Mouse (Mus musculus) midbrain, embryonic 12.5 days (tissue): ENCODE measurements around the gene Pdia6. TPM values are rescaled to one million over a fixed set of nuclear protein-coding genes. Genes with fewer than 3 reads are reported as not detected.
A peak's percentile ranks its signal among the peaks of the same experiment; 100 is the strongest.

Experiments
- ATAC-seq: fragments of 200-750 bp; cut with Nextera tagmentation; 2 replicates; pipeline ENCODE4 v1.8.0; 2017; ENCODE audit warnings: low read depth, moderate TSS enrichment, moderate library complexity; ENCODE audit not compliant: low FRiP score
- H3K27ac ChIP-seq: fragments of 300-500 bp; sonication (generic); replicated peaks from 2 replicates; pipeline ENCODE4 v1.5.1; 2016; ENCODE audit warnings: mild to moderate bottlenecking
- H3K27me3 ChIP-seq: fragments of 300-500 bp; sonication (generic); 2 replicates; pipeline ENCODE4 v1.6.1; 2016; ENCODE audit warnings: mild to moderate bottlenecking
- H3K36me3 ChIP-seq: fragments of 300-500 bp; sonication (generic); 2 replicates; pipeline ENCODE4 v1.6.1; 2016
- H3K4me1 ChIP-seq: fragments of 300-500 bp; sonication (generic); 2 replicates; pipeline ENCODE4 v1.6.1; 2016
- H3K4me2 ChIP-seq: fragments of 300-500 bp; sonication (generic); replicated peaks from 2 replicates; pipeline ENCODE4 v1.6.1; 2016; ENCODE audit warnings: mild to moderate bottlenecking, moderate library complexity
- H3K4me3 ChIP-seq: fragments of 300-500 bp; sonication (generic); 2 replicates; pipeline ENCODE4 v1.5.1; 2016; ENCODE audit warnings: mild to moderate bottlenecking
- H3K9ac ChIP-seq: fragments of 300-500 bp; sonication (generic); replicated peaks from 2 replicates; pipeline ENCODE4 v1.6.1; 2016; ENCODE audit warnings: mild to moderate bottlenecking, moderate library complexity
- H3K9me3 ChIP-seq: fragments of 300-500 bp; sonication (generic); 2 replicates; pipeline ENCODE4 v1.6.1; 2016; ENCODE audit warnings: mild to moderate bottlenecking
- WGBS: fragments of 180-500 bp; shearing (Covaris S2); methylation state at CpG from one replicate; pipeline ENCODE4 v1.1.7; 2016; 5-methylcytosine and 5-hydroxymethylcytosine counted together
- polyA plus RNA-seq: library from polyadenylated mRNA; unstranded; fragments of >200 nt; fragmentation: Nextera tagmentation; extraction: Ambion mirVana; gene quantifications from 2 replicates; pipeline ENCODE4 v1.2.1, GENCODE M21; 2016

Pdia6 gene
- polyA plus RNA-seq, 1 experiment from 2014 or later, result 443 TPM

DNA sequence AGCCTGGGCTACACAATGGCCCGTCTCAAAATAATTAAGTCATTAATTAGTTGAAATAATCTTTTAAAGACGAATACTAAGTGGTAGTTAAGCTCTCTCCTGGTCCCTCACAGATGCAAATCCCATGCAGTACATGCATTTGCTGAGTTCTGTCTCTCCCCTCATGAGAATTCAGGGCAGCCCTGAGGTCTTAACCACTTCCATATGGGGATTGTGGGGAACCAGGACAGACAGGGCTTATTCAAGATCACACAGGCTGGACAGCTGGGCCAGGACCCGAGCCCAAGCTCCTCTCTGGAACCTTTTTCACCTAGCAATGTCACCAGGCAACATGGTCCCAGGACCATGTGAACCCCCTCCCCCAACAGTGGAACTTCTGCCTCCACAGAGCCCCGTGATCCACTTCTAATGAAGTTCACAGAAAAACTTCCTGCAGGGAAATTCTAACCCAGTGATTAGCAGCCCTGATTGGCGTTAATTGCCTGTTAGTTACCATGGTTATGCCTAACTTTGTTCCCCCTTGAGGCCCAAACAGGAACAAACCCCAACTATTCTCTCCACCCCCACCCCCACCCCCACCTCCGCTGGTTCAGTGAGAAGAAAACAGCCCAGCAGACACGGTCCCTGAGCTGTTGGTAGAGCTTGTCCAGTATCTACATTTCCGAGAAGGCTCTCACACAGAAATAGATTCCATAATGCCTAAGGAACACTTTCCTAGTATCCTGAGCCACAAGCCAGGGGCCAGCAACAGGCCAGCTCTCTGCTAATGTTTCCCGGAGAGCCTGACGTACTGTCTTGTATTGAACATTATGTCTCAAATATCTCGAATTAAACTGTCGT, 27.5 kb upstream of the Pdia6 start:
- no peaks in the 10 kb centered on the region for H3K27me3 ChIP-seq
- ATAC-seq, result no peak; the same call in 1 of the 2 replicates
- 63% methylated on average over 12 of the region's 12 CpGs for WGBS
- H3K4me1 ChIP-seq, result peaks cover 20% of the 10 kb centered on the region
- H3K4me2 ChIP-seq, result no peak overlapping the region
- no peak overlapping the region for H3K4me3 ChIP-seq
- no peaks in the 10 kb centered on the region for H3K36me3 ChIP-seq
- no peaks in the 10 kb centered on the region for H3K9me3 ChIP-seq
- no peak overlapping the region for H3K9ac ChIP-seq
- no peak overlapping the region for H3K27ac ChIP-seq

- Histone ChIP-seq H3K9ac (no peak overlapping the region), H3K27ac (no peak overlapping the region), H3K9me3 (no peaks in the 10 kb centered on the region), H3K27me3 (no peaks in the 10 kb centered on the region), H3K4me1 (peaks cover 20% of the 10 kb centered on the region), H3K36me3 (no peaks in the 10 kb centered on the region), H3K4me3 (no peak overlapping the region), H3K4me2 (no peak overlapping the region)
- no peak for ATAC-seq
Measured at GRCm38 (mm10) chr12:17239428-17239688, 27.0 kb upstream of the Pdia6 start.

DNA sequence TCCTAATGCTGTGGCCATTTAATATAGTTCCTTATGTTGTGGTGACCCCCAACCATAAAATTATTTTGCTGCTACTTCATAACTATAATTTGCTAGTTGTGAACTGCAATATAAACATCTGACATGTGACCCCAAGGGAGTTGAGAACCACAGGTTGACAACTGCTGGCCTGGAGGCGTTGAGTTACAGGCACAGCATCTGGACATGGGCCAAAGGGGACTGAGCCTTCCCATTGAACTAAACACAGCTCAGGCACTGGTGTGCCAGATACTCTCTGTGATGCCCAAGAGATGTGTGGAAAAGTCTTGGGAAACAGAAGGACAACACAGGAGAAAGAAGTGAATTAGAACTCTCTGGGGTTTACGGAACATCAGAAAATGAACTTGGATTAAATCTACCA, 25.3 kb upstream of the Pdia6 start:
- Histone ChIP-seq H3K4me3 (no peak overlapping the region), H3K9me3 (no peaks in the 10 kb centered on the region), H3K9ac (no peak overlapping the region), H3K36me3 (no peaks in the 10 kb centered on the region), H3K4me1 (peaks cover 13% of the 10 kb centered on the region), H3K27ac (no peak overlapping the region), H3K4me2 (no peak overlapping the region), H3K27me3 (no peaks in the 10 kb centered on the region)
- 85% methylated on average over 2 of the region's 2 CpGs for WGBS
- ATAC-seq, result no peak

- Histone ChIP-seq H3K27me3 (no peaks in the 10 kb centered on the region), H3K36me3 (no peaks in the 10 kb centered on the region), H3K27ac (no peak overlapping the region), H3K4me2 (no peak overlapping the region), H3K4me3 (no peak overlapping the region), H3K9me3 (no peaks in the 10 kb centered on the region), H3K4me1 (peaks cover 9% of the 10 kb centered on the region), H3K9ac (no peak overlapping the region)
- no peak for ATAC-seq
- 94% methylated on average over 9 of the region's 9 CpGs for WGBS
Measured at GRCm38 (mm10) chr12:17241614-17242013, 24.7 kb upstream of the Pdia6 start.

GRCm38 (mm10) chr12:17242041-17242440, 24.3 kb upstream of the Pdia6 start:
- H3K4me3 ChIP-seq, result no peak overlapping the region
- peaks cover 9% of the 10 kb centered on the region for H3K4me1 ChIP-seq
- ATAC-seq, result no peak
- H3K27ac ChIP-seq, result no peak overlapping the region
- no peak overlapping the region for H3K4me2 ChIP-seq
- no peaks in the 10 kb centered on the region for H3K36me3 ChIP-seq
- no peaks in the 10 kb centered on the region for H3K27me3 ChIP-seq
- no peak overlapping the region for H3K9ac ChIP-seq
- no peaks in the 10 kb centered on the region for H3K9me3 ChIP-seq

DNA sequence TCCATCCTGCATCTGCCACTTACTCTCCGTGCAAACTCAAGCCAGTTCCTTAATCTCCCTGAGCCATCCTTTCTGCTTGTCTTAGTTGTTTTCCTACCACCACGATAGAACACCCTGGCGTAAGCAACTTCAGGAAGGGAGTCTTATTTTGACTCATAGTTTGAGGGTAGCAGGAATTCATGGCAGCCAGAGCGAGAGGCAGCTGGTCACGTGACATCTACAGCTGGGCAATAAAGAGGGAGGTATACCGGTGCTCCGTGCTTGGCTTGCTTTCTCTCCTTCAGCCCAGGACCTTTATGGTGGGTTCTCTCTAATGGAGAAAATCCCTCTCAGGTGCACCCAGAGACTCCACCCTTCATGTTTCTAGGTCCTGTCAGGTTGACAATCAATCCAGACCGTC, 15.4 kb upstream of the Pdia6 start:
- ATAC-seq, result no peak
- 82% methylated on average over 8 of the region's 8 CpGs for WGBS

DNA sequence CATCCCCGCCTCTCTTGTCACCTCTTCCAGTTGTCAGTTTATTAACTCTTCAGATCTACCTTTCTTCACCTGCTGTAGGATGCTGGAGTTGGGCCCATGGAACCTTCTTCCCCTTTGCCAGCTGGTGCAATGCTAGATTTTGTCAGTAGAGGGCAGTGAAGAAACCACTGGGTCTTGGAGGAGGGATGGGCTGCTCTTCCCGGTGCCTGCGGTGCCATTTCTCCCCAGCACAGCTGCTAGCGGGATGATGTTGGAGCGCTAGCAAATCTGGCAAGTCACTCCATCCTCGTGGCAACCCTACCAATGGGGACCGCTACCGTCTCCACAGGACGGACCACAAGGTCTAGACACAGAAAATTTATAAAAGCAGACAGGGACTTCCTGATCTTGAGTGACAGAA, 13.3 kb upstream of the Pdia6 start:
- peak overlapping the region; percentile 42 for H3K4me2 ChIP-seq
- H3K27me3 ChIP-seq, result peaks cover 25% of the 10 kb centered on the region
- peaks cover 3% of the 10 kb centered on the region; the same call in 1 of the 2 replicates for H3K4me1 ChIP-seq
- H3K36me3 ChIP-seq, result no peaks in the 10 kb centered on the region
- 10% methylated on average over 9 of the region's 9 CpGs for WGBS
- H3K4me3 ChIP-seq, result no peak overlapping the region
- ATAC-seq, result peak; percentile 54; the same call in 1 of the 2 replicates
- no peak overlapping the region for H3K9ac ChIP-seq
- H3K9me3 ChIP-seq, result no peaks in the 10 kb centered on the region
- H3K27ac ChIP-seq, result no peak overlapping the region

More for the DNA sequence above, 15.4 kb upstream of the Pdia6 start:
- no peak overlapping the region for H3K4me2 ChIP-seq
- H3K4me1 ChIP-seq, result peaks cover 3% of the 10 kb centered on the region; the same call in 1 of the 2 replicates
- H3K27me3 ChIP-seq, result peaks cover 18% of the 10 kb centered on the region
- H3K27ac ChIP-seq, result no peak overlapping the region
- no peaks in the 10 kb centered on the region for H3K9me3 ChIP-seq
- H3K9ac ChIP-seq, result no peak overlapping the region
- no peaks in the 10 kb centered on the region for H3K36me3 ChIP-seq
- H3K4me3 ChIP-seq, result no peak overlapping the region

DNA sequence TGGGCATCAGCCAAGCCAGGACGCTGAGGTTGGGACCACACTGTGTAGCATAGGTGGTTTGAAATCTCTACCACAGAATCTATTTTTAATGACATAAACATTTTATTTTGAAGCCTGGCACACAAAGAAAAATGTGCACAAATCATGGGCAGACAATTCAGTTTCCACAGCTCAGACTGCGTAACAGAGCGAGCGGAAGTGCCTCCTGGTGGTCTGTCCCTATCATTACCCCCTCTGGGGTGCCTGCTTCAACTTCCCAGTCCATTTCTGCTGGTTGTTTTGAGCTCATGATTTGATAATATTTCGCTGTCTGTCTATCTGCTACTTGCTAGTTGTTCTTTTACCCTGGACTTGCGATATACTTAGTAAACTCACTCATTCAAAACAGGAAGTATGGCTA, 10.7 kb upstream of the Pdia6 start:
- Histone ChIP-seq H3K4me2 (no peak overlapping the region), H3K9ac (no peak overlapping the region), H3K9me3 (no peaks in the 10 kb centered on the region), H3K36me3 (no peaks in the 10 kb centered on the region), H3K27ac (no peak overlapping the region), H3K4me3 (no peak overlapping the region), H3K4me1 (peaks cover 3% of the 10 kb centered on the region; the same call in 1 of the 2 replicates), H3K27me3 (peaks cover 25% of the 10 kb centered on the region)
- 82% methylated on average over 6 of the region's 6 CpGs for WGBS
- no peak for ATAC-seq

- peaks cover 25% of the 10 kb centered on the region for H3K27me3 ChIP-seq
- no peak overlapping the region for H3K4me3 ChIP-seq
- H3K9me3 ChIP-seq, result no peaks in the 10 kb centered on the region
- peak; percentile 63; the same call in 1 of the 2 replicates for ATAC-seq
- no peak overlapping the region for H3K27ac ChIP-seq
- H3K9ac ChIP-seq, result no peak overlapping the region
- no peak overlapping the region for H3K4me2 ChIP-seq
- no peaks in the 10 kb centered on the region for H3K36me3 ChIP-seq
- 3% methylated on average over 8 of the region's 10 CpGs for WGBS
- H3K4me1 ChIP-seq, result peaks cover 3% of the 10 kb centered on the region; the same call in 1 of the 2 replicates
Measured at GRCm38 (mm10) chr12:17256905-17257304, 9.4 kb upstream of the Pdia6 start.

DNA sequence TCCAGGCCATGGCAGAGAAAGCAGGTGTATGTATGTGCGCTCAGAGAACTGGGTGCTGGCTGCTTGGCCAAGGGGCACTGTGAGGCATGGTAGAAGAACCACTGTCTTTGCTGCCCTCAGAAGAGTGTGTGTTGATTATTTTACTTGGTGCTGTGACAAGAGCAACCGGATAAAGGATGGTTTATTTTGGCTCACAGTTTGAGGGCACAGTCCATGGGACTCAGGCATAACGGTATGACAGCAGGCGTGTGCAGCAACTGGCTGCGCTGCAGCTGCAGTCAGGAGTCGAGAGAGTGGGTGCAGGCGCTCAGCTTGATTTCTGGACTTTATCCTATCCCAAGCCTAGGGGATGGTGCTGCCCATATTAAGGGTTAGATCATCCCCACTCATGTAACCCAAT, 7.9 kb upstream of the Pdia6 start:
- Histone ChIP-seq H3K4me3 (no peak overlapping the region), H3K4me1 (peaks cover 3% of the 10 kb centered on the region; the same call in 1 of the 2 replicates), H3K9ac (no peak overlapping the region), H3K9me3 (no peaks in the 10 kb centered on the region), H3K27ac (no peak overlapping the region), H3K4me2 (no peak overlapping the region), H3K36me3 (no peaks in the 10 kb centered on the region), H3K27me3 (peaks cover 22% of the 10 kb centered on the region)
- ATAC-seq, result no peak
- WGBS, result 86% methylated on average over 7 of the region's 7 CpGs

GRCm38 (mm10) chr12:17261005-17261404, 5.3 kb upstream of the Pdia6 start:
- WGBS, result 92% methylated on average over 3 of the region's 3 CpGs
- no peak for ATAC-seq
- no peak overlapping the region for H3K27ac ChIP-seq
- H3K36me3 ChIP-seq, result no peaks in the 10 kb centered on the region
- no peaks in the 10 kb centered on the region; the same call in 1 of the 2 replicates for H3K4me1 ChIP-seq
- H3K9me3 ChIP-seq, result no peaks in the 10 kb centered on the region
- H3K4me3 ChIP-seq, result no peak overlapping the region
- H3K27me3 ChIP-seq, result peaks cover 9% of the 10 kb centered on the region; the same call in 1 of the 2 replicates
- no peak overlapping the region for H3K4me2 ChIP-seq
- no peak overlapping the region for H3K9ac ChIP-seq

DNA sequence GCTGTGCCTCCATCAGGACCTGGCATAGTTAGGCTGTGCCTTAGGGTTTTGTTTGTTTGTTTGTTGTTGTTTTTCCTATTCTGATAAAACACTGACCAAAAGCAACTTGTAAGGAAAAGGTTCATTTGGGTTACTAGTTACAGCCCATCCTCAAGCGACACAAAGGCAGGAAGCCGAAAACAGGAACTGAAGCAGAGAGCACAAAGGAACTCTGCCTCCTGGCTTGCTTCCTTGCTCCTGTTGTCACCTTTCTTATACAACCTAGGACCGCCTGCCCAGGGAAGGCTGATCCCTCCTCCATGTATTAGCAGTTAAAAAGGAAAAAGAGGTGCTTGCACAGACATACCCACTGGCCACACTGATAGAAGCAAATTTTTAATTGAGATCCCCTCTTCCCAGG, 2.5 kb upstream of the Pdia6 start:
- peaks cover 17% of the 10 kb centered on the region for H3K4me1 ChIP-seq

GRCm38 (mm10) chr12:17264826-17265225, 1.5 kb upstream of the Pdia6 start:
- Histone ChIP-seq H3K4me3 (no peak overlapping the region), H3K9ac (no peak overlapping the region), H3K4me2 (no peak overlapping the region), H3K36me3 (peaks cover 12% of the 10 kb centered on the region), H3K27me3 (0 out of 2 replicates have a peak, but pooled peaks cover 3% of the 10 kb centered on the region), H3K27ac (no peak overlapping the region), H3K4me1 (peaks cover 23% of the 10 kb centered on the region), H3K9me3 (no peaks in the 10 kb centered on the region)
- 92% methylated on average over 2 of the region's 2 CpGs for WGBS
- no peak for ATAC-seq

More for the DNA sequence above, 2.5 kb upstream of the Pdia6 start:
- Histone ChIP-seq H3K9me3 (no peaks in the 10 kb centered on the region), H3K27ac (no peak overlapping the region), H3K4me2 (no peak overlapping the region), H3K36me3 (peaks cover 6% of the 10 kb centered on the region), H3K4me3 (no peak overlapping the region), H3K9ac (no peak overlapping the region), H3K27me3 (0 out of 2 replicates have a peak, but pooled peaks cover 3% of the 10 kb centered on the region)
- WGBS, result 73% methylated on average over 3 of the region's 3 CpGs
- ATAC-seq, result no peak
